Mouse (Mus musculus): Measurements from ENCODE around the gene Nudt3. TPM values are rescaled to one million over a fixed set of nuclear protein-coding genes. Genes with fewer than 3 reads are reported as not detected.
"Not testable (repeated sequence)": the region's sequence is repeated elsewhere in the genome, so short reads cannot be mapped to it uniquely, and the experiment has no call there.

Gene Nudt3
- 112 and 116 TPM in 2 replicates for polyA plus RNA-seq (2012; rRNA removed)

DNA sequence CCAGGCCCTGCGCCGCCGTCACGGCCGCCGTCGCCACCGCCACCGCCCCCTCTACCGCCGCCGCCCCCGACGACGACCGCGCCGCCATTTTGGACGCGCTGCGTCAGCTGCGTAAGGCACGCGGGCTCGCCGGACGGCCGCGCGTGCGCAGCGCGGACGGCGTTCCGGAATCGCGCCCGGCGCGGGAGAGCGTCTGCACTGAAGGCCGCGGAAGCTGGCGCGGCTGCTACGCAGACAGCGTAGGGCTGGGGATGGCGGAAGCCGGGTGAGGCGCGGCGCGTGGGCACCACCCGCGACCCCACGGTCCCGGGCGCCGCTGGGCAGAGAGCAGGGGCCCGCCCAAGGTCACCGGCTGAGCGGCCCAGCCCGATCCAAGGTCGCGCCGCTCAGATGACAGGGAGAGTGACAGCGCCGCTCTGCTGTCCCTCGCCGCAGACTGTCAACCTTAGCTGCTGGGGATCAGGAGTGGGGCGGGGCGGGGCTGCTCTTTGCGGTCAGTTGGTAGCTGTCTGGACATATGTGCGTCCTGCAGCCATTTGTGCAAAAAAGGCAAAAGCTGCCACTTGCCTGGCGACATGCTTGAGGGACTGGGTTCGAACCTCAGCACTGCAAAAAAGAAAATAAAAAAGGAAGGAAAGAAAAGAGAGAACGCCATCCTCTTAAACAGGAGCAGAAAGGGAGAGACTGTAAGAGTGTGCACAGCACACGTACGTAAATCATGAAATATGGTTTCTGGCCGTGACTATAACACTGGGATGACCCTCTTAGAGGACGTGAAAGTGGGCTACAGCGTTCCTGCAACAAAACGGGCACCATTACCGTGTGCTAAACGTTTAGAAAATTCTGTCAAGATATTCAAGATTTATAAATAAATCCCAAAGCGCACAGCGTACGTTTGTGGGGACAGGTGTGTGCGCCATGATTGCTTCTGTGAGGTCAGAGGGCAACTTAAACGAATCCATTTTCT is at the start of gene Nudt3:
Gene Nudt3, minus strand, starts transcription at position 136 of the 967 bp plus-strand sequence.
- peak; percentile 85 for DNase-seq (ENCODE audit: low spot score)

DNA sequence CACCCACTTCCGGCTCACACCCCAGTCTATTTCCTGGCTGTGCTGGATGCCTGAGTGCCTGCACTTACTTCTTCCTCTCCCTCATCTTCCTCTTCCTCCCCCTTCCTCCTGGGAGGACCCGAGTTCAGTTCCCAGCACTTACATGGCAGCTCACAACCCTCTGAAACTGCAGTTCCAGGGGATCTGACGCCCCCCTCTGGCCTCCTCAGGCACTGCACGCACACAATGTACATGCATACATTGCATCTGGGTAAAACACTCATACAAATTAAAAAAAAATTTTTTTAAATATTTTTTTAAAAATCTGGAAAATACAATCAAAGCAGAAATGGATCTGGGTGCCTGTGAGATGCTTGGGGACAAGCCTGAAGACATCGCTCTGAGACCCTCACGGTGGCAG is 48.4 kb upstream of the Nudt3 start:
- DNase-seq (ENCODE audit: low spot score) = no peak

DNA sequence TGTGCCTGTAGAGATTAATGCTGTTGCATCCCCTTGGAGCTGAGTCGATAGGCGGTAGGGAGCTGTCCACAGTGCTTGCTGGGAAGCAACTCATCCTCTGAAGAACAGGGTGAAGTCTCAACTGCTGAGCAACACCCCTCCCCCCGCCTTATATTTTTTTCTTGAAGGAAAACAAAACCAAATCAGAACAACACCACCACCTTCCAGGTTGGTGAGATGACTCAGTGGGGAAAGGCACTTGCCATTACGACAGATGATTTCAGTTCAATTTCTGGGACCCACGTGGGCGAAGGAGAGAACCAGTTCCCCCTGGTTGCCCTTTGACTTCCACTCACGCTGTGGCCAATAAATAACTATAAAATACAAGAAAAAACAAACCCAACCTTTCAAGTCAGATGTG is 35.5 kb upstream of the Nudt3 start:
- DNase-seq (ENCODE audit: low spot score) = no peak

DNA sequence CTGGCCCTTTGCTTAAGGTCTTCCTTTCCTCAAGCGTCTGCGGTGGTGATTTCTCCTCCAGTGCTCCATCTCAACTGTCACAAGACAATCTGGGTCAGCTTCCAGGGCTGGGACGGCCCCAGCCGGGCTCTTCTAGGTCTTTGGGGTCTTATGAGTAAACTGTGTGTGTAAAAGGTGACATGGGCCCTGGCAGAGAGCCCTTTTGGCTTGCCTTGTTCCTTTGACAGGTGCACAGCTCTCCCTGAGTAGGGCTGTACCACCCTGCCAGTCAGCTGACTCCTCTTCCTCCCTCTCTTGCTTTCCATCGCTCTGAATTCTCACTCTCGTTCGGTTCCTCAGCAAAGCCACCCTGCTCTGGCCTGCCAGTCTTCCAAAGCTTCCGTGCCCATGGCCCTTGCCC is 33.8 kb upstream of the Nudt3 start:
- DNase-seq (ENCODE audit: low spot score) = no peak

DNA sequence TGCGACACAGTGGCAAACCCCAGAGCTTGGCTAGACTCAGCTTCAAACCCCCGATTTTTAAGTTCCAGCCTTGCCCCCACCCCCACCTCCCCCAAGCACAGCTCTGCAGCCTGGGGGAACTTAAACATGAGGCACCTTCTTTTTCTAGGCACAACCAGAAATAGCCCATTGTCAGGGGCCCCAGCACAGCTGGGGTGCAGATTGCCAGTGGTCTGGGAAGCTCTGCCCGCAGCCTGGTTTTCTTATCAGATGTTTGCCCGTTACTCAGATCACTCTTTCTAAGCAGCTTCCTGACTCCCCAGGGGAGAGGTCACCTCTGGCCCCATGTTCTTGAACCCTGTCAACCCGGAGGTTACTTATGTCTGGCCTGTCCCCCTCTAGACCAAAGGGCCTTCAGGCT is 33.1 kb upstream of the Nudt3 start:
- DNase-seq (ENCODE audit: low spot score) = no peak

DNA sequence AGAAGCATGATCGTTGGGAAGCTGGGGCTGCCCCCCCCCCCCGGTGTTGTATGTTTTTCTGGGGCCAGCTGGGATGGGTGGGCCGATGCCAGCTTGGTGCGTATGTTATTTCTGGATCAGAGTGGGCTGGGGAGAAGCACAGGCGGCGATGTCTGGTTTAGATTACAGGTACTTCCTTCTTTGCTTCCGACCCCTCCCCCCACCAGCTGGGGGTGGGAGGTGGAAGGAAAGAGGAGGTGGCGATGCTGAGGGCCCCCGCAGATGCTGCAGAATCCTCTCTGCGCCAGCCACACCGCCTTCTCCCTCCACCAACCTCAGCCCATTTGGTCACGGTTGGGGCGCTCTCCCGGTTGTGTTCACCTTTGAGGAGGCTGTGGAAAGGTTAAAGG is 32.7 kb upstream of the Nudt3 start:
- DNase-seq (ENCODE audit: low spot score) = no peak

DNA sequence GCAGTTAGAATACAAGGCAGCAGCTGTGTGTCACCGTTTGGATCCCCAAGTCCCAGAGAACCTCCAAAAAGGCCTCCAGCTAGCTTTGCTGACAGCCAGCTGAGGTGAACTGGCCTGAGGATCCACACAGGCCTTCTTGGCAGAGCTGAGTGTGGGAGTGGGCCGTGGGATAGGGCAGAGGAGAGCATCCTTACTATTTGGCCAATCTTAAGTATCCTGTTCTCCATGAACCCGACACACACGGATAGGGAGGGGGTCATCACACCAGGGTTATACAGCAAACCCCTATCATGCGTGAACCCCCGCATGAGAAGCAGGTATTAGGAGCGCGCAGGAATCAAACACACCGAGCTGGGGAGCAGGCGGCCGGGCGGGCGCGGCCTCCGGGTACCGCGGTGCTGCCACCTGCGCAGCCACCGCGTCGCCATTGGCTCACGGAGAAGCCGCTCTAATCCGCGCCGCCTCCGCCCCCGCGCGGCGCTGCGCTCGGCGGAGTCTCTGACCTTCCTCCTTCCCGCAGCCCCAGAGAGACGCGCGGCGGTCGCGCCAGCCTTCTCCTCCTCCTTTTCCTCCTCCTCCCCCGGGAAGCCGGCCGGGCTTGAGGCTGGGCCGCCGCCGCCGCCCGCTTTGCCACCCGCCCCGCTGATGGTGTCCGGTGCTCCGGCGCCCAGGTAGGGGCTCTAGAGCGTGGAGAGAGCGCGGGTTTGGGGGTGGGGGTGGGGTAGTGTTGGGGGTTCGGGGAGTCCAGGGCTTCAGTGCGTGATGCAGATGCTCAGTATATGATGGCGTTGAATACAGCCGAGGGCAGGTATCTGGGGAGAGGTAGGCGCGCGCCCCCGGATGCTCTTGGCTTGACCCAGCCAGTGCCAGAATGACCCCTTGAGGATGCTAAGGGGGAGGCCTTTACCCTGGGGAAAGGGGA is 32.1 kb upstream of the Nudt3 start, which contains the start of gene Pacsin1:
Gene Pacsin1, plus strand, starts transcription at position 421 of the 922 bp plus-strand sequence.
- DNase-seq (ENCODE audit: low spot score) = no peak

DNA sequence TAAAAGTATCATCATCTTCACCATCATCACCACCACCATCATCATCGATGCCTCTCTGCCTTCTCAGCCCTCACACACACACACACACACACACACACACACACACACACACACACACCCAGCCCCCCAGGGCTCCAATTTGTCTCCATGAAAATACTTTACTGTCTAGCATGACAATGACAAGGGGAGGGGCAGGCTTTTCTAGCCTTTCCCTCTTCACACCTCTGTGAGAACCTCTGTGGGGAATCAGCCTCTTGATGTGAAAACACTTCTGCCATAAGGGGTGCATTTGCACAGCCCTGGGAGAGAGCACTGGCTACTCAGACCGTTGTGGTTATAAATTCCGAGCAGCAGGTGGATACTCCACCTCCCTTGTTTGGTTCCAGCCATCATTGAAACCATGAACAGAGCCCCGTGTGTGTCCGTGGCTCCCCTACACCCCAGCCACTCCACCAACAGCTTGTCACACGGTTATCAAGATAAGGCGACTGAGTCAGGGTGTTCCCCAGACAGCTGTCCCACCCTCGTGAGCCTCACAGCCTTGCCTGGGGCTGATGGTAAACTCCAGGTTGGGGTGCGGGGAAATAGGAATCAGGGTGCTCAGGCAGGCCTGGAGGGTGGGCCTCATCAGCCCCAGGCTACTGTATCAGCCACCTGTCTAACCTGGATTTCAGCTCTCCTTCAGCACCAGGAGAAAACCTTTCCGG is 30.1 kb upstream of the Nudt3 start:
- DNase-seq (ENCODE audit: low spot score) = no peak

DNA sequence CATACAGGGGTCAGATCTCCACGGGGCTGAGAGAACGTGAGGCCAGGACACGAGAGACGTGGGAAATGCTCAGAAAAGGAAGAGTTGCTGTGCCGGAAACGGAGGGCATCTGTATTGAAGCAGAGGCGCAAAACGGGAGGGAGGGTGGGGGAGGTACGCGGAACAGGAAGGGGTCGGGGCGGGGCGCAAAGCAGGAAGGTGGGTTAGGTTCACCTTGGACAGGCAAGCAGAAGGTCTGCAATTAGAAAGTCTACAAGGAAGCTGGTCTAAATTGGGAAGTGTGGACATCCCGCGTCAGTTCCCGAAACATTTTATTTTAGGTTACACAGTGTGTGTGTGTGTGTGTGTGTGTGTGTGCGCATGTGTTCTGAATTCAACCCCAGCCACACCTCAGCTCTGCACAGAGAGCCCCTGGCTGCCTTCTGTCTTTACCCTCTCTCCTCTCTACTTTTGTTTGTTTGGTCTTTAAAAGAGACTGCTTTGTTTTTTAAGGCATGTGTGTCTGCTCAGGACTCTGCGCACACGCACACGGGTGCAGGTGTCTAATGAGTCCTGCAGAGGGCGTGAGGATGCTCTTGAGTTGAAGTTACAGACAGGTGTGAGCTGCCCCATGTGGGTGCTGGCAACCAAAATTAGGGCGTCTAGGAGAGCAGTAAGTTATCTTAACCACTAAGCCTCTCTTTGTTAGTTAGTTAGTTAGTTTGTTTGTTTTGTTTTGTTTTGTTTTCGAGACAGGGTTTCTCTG is 28.9 kb upstream of the Nudt3 start:
- DNase-seq (ENCODE audit: low spot score) = no peak

DNA sequence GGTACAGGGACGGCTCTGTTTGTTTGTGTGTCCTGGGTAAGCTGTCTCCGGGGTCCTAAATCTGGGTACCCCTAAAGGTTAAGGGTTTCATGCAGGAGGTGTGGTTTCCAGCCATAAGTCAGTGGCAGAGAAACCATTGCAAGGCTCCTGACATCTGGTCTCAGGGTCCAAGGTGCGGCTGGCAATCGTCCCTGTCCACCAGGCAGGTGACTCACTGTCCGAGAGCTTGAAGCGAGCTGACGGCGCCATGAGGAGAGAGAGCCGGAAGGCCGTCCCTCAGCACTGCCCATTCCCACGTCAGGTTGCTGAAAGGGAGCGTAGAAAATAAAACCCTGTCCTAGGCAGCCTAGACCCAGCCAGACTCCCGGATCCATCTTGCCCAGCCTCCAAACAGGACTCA is 27.3 kb upstream of the Nudt3 start:
- DNase-seq (ENCODE audit: low spot score) = no peak

DNA sequence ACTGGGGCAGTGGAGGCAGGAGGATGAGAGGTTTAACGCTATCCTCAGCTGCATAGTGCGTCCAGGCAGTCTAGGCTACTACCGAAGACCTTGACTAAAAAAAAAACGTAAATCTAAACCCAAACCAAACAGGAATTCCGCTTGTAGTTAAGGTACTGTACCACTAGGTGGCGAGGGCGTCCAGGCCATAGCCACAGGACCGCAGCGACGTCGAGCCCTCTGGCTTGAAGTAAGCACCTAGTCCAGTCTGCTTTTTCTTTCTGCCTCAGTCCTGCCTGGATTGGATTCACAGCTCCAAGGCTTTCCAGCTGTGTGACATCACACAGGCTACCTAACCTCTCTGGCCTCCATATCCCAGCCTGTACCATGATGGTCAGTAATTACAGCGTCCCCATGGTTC is 26.9 kb upstream of the Nudt3 start:
- DNase-seq (ENCODE audit: low spot score) = no peak

DNA sequence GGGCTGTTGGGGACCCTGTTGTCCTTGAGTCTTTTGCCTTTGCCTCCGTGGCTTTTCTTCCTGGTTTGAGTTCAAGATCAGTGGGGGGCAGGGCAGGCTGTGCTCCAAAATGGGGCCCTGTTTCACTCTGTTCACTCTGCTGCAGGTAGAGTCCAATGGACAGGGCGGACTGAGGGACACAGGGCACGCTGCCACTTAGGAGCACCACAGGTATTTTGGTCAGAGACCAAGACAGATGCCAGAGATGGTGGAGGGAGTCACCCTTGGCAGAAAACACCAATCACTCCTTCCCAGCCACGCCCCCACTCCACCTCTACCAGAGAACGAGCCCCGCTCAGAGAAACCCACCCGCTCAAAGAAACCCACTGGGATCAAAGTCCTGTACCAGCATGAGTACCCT is 22.5 kb upstream of the Nudt3 start:
- DNase-seq (ENCODE audit: low spot score) = no peak

DNA sequence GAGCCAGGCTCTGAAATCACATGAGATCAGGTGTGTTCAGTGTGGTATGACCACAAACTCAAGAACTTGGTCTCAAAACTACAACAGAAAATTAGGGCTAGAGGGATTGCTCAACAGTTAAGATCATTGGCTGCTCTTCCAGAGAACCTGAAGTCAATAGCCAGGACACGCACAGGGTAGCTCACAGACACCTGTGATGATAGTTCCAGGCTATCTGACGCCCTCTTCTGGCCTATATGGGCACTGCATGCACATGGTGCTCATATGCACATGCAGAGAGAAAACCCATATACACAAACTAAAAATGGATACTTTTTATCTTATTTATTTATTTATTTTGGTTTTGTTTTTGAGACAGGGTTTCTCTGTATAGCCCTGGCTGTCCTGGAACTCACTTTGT is 21.3 kb upstream of the Nudt3 start:
- DNase-seq (ENCODE audit: low spot score) = no peak

DNA sequence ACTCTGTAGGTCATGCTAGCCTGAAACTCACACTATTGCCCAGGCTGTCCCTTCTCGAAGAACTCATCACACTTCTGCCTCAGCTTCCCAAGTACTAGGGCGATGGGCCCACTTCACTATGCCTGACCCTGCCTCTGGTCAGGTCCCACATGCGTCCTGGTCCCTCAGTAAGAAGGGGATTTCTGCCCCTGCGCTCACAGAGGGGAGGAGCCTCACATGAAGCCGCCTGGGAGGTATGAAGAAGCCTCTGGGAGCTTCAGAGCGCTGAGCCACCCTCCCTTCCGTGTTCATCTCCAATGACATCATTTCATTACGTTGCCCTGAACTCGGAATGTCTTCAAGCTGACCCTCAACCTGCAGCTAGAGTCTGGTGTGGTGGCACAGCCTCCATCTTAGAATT is 20.5 kb upstream of the Nudt3 start:
- DNase-seq (ENCODE audit: low spot score) = no peak

DNA sequence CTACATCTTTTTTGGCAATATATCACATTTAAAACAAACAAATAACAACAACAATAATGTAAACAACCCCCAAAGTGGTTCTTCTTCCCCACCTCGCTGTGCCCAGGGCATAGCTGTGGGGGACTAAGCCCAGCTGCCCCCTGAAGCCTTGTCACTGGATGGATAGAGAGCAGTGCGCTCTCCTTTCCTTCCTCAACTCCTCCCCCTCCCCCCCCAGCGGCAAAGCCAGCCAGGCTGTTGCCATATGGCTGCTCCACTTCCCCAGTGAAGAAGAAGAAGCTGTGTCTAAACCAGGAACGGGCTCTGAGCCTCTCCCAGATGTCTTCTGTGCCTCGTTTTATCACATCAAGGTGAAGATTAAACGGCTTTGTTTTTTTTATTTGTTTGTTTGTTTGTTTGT is 19.8 kb upstream of the Nudt3 start:
- no peak for DNase-seq (ENCODE audit: low spot score)

DNA sequence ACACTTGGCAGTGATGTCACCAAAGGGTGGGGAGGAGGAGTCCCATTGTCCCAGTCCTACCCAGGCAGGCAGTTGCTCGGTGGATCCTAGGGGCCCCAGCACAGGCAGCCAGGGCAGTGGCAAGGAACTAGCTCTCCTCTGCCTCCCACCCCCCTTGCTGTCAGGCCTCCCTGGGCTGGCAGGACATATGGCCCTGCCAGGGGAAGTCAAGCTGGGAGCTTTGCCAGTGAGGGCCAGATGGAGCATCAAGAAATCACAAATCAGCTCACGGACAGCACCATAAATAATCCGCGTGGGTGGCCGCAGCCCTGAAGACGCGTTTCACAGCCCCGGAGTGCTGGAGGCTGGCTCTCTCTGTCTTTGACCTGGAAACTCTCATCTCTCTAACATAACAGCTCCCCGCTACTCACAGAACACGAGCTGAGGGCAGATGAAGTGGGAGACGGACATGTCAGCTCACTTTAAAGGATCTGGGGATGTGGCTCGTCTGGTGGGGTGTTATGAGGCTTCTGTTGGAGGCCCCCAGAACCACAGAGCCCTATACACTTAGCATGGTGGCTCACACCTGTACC is 19.3 kb upstream of the Nudt3 start:
- no peak for DNase-seq (ENCODE audit: low spot score)

DNA sequence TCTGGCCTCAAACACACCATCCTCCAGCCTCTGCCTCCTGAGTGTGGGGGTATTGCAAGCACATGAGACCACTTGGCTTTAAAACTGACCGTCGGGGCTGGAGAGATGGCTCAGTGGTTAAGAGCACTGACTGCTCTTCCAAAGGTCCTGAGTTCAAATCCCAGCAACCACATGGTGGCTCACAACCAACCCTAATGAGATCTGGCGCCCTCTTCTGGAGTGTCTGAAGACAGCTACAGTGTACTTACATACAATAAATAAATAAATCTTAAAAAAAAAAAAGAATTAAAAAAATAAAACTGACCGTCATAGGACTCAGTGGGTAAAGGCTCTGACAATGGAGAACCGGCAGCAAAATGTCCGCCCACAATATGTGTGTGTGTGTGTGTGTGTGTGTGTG is 16.6 kb upstream of the Nudt3 start:
- DNase-seq (ENCODE audit: low spot score) = not testable (repeated sequence)

DNA sequence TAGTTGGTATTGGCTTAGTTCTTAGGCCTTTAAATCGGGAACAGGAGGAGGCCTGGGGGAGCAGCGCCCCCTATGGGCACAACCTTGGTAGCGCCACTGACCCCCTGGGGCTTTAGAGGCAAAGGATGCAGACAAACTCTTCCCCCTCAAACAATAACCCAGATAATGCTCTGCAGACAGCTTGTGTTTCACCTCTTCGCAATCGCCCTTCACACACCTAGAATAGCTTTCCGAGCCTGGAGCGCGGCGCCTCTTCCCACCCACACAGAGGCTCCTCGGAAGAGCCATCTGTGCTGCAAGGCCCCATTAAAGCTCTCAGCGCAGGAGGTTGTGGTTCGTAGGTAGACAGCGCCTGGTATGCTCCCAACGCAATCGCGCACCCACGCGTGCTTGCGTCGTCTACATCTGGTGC is 15.6 kb upstream of the Nudt3 start:
- DNase-seq (ENCODE audit: low spot score) = no peak

DNA sequence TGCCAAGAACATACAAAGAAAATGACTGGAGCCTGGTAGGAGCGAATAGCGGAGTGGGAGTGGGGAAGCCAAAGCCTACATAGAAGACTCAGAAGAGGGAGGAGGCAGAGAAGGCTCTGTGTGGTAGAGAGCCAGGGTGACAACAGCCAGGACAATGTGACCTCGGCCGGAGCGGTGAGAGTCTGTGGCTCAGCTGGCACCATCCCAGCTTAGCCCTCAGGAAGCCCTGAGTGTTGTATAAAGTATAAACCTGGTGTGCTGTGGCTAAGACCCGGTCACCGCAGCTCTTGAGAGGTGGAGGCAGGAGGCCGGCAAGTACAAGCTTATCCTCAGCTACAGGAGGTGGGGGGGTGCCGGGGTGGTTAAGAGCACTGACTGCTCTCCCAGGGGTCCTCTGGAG is 14.0 kb upstream of the Nudt3 start:
- no peak for DNase-seq (ENCODE audit: low spot score)

DNA sequence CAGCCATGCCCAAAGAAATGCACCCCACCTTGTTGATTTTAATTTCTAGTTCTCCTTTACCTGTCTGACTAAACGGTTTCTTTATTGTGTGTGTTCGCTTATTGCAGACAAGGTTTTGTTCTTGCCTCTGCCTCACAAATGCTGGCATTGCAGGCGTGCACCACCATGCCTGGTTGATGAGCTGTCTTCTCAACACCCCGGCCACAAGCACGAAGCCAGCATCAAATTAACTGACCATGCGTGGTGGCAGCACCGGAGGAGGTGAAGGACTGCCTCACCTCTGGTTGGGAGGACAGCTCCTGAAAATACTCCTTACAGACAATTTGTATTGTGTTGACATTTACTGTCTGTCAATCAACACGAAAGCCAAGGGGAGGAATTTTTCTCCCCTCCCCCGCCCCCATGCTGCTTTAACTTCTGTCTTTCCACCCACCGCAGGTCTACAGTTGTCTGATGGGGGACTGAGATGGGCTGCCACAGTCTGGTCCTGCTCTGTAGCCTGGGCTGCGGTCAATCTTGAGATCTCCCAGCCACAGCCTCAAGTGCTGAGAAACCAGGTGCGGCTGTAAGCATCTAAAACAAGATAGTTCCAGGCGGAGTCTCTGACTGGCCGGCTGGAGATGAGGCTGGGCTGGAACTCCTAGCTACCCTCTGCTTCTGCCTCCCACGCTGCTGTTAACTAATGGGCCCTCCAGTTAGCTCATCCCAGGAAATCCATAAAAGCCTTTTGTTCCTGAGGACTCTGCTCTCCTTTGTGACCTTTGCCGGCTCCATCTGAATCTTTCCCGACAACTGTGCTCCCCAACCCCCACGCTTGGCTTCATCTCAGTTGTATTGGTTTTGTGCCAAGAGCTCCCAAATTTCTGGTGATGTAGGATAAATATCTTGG is 13.1 kb upstream of the Nudt3 start, which contains the start of gene Rps10:
Gene Rps10, minus strand, starts transcription at position 538 of the 889 bp plus-strand sequence.
- no peak for DNase-seq (ENCODE audit: low spot score)

Measured in urinary bladder, adult 2 months (tissue).